Mouse (Mus musculus) heart, postnatal 4 days (tissue): Measurements from ENCODE around the gene Srsf1. TPM values are rescaled to one million over a fixed set of nuclear protein-coding genes. Genes with fewer than 3 reads are reported as not detected.

Source experiments
- DNase-seq: peaks from one replicate; pipeline ENCODE4 v3.0.0; 2021
- total RNA-seq, 2 experiments: library from RNA; stranded (reverse); gene quantifications; 2 replicates each; pipeline ENCODE4 v1.2.3; 2021

Srsf1 gene
- total RNA-seq, result 100 to 1,000 TPM; 207 to 224 TPM

DNA sequence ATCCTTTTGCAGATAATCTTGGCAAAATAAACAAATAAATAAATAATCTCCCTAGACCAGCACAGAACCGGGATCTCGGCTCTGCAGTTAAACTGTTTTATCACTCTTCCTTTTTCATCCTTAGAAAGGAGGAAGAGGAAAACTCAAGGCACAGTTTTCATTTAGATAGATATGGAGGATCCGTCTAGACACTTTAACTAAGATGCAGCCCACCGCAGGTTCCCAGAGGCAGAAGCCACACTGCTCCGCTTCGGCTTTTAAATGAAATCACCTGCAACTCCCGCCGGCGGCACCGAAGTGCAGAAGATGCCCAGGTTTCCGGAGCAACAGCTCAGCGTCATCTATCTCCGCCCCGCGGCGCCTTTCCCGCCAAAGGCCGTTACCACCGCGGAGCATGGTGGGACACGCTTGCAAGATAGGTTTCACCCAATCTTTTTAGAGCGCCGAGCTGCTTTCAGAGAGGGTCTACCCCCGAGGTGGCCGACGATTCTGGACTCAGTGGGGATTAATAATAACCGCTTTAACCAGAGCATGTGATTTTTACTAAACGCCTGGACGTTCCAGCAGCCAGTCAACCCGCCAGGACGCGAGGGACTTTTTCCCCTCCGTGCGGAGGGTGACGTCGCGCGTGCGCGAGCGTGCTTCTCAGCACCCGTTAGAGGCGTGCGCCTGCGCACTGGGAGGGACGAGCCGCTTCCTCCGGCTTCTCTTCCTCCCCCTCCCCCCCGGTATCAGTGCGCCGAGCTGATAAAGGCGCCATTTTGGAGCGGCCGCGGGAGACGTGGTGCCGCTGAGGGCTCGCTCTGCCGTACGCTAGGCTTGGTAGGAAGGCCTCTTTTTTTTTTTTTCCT is at the start of gene Srsf1:
Srsf1 (plus strand) TSS at position 430 of the 851 bp plus-strand sequence.
- peak; percentile 98 for DNase-seq

DNA sequence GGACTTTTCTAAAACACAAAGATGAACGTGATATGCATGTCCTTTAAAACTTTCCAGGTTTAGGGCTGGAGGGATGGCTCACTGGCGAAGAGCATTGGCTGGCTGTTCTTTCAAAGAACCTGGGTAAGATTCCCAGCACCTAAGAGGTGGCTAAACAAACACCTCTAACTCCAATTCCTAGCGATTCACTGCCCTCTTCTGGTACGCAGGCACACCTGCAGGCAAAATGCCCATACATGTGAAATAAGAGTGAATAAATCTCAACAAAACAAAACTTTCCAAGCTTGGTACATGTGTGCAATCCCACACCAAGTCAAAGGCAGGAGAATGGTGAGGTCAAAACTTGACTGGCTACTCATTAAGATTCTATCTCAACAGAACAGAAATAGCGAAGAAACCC is 47.4 kb upstream of the Srsf1 start:
- no peak for DNase-seq

DNA sequence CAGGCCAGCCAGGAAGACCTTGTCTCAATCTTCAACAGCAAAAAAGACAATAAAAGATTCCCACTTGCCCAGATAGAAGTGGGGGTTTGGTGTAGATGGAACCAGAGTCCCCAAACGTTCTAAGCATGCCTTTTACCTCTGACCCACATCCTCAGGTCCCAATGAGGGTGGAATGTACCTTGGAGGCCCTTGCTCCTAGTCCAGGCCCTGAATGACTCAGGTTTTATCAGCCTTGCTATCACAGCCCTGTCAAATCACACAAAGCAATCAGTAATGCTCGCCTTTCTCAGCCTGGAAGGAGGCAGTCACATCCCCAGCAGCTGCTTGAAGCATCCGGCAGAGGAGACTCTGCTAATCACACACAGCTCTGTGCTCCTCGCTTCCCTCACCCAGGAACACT is 44.4 kb upstream of the Srsf1 start:
- DNase-seq, result no peak

DNA sequence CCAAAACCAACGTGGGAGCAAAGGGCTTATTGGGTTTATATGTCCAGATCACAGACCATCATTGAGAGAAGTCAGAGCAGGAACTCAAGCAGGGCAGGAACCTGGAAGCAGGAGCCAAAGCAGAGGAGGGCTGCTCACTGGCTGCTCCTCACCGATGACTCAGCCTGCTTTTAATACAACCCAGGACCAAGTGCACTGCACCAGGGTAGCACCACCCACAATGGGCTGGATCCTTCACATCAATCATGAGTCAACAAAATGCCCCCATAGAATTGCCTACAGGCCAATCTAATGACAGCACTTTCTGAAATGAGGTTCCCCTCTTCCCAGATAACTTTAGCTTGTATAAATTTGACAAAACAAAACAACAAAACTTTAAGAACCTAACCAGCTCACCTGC is 43.0 kb upstream of the Srsf1 start:
- DNase-seq, result no peak

DNA sequence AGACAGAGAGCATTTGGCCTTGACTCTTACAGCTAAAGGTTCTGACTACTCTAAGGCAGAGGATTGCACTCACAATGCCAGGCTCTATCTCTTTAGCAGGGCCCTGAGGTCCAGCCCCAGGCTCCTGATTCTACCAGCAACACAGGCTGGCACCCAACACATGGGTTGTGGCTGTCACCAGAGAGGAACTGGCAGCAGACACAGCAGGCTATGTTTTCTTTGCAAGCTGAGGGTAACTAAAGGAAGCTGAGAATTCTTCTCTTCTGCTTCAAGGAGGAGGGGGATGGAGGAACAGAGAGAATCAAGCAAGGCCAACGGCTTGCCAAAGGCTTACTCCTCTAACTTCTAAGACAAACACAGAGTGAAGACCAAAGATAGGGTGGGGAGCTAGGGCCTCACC is 38.5 kb upstream of the Srsf1 start:
- DNase-seq, result no peak

DNA sequence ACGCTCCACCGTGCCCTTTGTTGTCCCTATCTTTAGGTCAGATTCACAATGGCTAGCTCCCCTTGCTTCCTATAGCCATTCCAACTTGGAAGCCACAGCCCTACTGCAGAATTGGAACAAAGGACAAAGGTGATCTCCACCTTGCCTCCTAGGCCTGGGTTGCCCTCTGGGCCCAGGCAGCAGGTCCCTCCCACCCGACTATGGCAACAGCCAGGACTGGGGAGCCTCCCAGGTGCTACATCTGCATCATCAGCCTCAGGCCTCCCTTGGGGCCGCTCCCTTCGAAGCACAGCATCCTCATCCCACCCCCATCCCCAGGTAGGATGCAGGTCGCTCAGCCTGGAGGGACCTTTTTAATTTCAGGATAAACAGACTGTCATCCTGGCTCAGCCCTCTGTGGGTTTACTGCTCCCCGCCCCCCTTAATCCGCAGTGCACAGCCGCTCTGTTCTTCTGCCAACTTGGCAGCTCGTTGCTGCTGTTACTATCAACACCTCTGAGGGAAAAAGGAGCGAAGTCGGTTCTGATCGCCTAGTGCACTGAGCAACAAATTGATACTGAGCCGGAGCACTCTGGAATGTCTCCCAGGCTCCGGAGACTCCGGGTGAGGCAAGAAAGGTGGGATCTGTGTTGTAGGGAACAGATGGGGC is 37.5 kb upstream of the Srsf1 start:
- DNase-seq, result peak; percentile 64

DNA sequence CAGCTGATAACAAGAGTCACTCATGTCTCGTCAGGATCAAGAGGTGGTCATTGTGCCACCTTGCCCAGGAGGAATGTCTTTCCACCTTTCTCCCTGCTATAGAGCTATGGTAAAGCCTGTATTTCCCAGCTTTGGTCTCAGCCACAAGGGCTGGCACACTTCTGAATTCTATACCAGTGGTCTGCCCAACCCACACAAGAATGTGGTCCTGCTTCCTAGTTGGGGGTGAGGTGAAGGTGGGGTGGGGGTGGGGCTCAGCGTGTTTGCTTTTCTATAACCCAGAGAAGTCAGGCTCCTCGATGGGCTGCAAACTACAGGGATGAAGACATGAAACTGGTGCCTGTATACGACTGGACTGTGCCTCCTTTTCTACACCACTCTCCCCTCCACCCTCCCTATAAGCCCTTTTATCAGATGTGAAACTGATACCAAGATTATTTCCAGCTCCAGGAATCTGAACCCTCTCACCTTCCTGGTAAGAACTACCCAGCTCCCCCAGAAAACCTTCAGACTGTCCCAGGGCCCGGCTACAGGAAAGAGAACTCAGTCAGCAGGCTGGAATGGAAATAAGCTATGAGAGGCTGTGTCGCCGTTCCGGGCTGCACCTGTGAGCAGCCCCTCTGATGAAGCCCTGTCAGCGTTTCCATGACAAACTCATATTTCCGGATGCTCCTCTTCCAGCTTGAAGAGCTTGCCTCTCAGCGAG is 35.8 kb upstream of the Srsf1 start:
- DNase-seq, result no peak

DNA sequence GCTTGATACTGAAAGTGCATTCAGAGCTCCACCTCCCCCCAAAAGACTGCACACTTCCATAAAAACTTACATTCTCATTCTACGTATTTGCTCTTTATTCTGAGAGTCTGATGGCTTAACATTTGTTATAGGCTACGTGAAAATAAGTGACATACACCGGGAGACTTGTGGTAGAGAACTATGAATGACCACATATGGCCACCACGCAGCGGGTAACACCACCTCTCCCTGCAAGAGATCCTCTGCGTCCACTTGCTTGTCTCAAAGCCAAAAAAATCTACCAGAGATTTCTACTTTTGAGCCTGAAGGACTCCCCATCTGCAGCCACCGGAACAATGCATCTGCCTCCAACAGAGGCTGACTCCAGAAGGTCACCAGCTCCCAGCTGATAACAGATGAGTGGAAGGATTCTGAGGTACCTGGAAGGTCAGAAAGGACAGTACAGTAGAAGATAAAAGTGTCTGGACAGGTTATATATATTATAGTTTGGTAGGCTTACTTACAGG is 35.2 kb upstream of the Srsf1 start:
- DNase-seq, result no peak

DNA sequence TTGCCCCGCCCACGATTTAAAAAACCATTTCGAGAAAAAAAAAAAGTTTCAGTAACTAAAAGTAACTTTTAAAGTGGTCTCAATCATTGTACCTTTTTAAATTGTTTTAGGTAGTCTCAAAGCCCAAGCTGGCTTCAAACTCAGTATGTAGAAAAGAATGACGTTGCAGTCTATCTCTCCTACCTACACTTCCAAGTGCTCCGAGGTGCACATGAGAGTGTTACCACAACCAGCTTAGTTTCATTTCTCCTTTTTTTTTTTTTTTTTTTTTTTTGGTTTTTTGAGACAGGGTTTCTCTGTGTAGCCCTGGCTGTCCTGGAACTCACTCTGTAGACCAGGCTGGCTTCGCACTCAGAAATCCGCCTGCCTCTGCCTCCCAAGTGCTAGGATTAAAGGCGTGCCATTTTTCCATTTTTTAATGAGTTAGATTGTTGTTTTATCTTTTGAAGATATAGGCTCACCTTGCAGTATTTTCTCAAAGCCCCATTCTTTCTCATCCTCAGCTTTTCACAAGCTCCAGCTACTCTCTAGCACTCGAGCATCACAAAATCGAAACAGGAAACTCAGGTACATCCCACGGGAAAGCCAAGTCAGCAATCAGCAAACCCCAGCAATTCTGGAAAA is 34.4 kb upstream of the Srsf1 start:
- DNase-seq, result no peak

DNA sequence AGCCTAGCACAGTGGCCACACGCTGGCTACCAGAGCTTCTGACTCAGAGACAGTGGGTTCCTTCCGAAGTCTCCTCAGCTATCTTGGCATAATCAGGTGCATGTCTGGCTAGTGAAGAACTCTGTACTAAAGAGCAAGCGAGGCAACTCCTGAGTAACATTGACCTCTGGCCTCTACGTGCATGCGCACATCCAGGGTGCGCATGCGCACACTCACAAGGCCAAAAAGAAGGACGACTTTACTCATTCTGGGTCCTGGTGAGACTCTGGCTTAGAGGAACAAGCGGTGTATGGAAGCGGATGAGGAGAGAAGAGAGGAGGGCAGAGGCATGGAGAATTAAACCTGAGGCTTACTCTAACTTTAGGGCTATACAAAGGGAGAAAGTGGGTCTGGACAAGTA is 33.5 kb upstream of the Srsf1 start:
- no peak for DNase-seq

DNA sequence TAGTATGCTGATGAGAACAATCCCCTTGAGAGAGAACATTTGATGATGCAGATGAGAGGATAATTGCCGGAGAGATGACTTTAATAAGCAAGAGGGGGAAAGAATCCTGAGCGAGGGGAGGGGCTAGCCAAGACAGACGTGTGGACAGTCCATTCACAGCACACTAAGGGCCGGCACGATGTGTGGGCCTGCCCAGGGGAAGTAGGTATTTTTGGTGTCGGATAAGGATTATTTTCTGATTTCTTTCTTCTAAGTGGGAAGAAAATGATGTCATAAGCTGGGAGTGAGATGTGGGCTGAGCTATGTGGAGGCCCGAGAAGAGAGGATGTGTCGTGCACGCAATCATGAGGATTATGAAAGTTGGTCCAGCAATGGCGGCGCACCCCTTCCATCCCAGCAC is 32.0 kb upstream of the Srsf1 start:
- no peak for DNase-seq

DNA sequence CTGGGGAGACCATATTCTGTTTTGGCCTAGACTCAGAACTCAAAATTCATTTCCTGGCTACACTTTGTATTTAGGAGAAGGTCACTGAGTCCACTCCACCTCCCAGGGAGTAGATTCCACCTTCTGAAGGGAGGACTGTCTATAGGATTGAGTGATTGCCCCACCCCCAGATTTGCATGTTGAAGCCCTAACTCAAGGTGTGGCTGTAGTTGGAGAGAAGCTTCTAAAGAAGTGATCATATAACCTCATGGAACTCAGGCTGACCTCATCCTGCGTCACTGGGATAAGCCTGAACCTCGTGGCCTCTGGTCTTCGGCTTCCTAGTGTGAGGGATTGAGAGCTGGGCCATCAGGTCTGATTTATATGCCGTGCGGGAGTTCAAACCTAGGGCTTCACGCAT is 31.4 kb upstream of the Srsf1 start:
- no peak for DNase-seq

DNA sequence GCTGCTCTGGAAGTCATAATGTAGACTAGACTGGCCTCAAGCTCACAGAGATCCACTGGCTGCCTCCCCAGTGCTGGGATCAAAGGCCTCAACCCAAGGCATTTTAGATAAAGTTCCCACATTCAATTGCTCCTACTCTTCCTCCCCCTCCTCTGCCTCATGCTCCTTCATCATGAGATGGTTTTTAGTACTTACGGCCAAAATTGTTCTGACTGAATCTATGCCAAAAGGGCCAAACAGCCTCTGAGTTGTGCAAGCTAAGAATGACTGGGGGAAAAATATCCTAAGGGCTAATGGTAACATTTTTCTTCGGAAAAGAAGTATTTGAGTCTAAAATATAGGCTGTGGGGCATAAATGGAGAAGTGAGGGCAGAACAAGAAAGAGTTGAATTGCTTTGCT is 23.2 kb upstream of the Srsf1 start:
- no peak for DNase-seq

DNA sequence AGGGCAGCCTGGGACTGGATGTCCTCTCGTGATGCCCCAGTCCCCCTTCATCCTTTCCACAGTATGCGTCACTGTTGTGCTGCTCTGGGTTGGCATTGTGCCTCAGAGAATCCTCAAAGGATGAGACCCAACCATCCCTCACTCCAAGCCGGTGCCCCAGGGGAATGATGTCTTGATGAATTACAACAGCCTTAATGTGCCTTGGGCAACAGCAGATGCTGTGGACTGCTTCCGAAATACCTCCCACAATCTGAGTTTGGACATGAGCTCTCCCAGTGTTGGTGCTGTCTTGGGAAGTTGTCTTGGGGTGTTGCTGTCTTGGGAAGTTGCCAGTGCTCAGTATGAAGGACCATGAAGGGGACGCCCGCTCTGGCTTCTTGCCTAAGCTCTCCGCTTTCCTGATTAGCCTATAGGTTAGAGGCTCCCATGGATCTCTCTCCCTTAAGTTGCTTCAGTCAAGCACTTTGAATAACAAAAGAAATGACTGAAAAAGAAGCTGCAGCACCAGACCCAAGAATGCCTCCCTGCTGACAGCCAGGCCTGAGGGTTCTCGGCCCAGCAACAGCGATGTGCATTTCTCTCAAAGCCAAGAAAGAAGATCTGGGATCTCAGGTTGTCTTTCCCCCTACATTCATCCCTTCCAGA is 19.7 kb upstream of the Srsf1 start:
- DNase-seq, result no peak

DNA sequence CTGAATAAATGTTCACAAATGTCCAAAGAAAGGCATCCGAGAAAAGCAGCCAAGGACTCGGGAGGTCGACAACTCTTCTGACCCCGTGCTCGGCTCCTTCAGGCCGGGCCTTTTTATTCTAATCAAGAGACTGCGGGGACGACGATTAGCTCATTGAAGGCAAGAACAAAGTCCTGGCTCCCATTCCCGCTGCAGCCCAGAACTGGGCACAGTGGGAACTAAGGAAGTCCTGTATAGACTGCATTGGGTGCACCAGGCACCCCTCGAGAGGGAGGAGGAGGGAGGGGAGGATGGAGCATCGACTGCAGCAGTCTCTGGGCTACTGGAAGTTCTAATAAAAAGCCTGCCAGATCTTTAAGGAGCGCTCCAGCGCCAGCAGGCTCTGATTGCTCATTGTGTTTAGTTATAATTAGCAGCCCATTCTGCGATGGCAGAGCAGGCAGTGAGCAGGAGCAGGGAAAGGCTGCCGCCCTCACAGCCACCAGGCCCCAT is 18.9 kb upstream of the Srsf1 start:
- no peak for DNase-seq

DNA sequence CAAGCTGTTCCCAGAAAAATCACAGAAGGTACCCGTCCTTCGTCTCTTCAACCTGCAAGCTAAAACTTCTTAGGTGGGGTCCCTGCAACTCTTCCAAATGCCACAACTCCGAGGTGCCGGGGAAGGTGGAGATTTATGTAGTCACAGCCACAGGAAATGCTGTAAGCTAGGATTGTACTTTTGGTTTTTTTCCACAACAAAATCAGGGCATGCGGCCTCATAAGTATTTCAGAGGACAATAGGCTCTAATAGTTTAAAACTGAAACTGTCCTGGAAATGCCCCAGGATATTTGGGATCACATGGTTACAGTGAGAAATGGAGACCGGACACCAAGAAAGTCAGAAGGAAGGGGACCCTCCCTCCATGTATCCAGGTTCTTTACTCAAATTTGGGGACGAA is 17.0 kb upstream of the Srsf1 start:
- no peak for DNase-seq

DNA sequence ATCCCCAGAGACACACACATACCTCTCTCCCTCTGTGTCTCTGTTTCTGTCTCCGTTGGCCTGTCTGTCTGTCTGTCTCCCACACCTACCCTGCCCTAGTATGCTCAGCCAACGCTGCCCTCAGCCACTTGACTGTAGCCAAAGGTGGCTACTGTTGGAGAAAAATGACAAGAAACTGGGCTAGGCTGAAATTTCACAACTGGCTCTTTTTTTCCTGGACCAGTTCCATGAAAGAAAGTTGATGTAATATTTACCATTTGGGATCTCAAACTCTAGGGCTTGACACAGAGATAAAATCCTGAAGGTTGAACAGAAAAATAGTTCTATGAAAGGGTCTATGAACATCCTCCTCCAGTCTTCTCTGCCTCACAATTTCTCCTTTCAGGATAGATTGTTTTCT is 16.3 kb upstream of the Srsf1 start:
- no peak for DNase-seq

DNA sequence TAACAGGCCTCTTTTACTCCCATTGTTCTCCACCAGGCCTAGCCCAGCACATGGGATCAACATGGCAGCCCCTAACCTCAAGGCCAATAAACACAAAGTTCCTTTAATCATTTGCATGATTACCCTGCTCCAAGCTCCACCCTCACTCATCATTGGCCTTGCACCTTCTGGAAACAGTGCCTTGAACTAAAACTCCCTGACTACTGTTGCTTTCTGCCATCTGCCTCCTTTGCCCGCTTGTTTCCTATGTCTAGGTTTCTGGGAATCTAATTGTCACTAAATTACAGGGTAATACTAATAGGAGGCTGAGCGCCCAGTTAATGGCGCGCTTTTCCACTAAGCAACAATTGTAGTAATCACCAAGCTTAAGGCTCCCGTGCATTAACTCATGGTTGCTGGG is 15.4 kb upstream of the Srsf1 start:
- DNase-seq, result no peak

DNA sequence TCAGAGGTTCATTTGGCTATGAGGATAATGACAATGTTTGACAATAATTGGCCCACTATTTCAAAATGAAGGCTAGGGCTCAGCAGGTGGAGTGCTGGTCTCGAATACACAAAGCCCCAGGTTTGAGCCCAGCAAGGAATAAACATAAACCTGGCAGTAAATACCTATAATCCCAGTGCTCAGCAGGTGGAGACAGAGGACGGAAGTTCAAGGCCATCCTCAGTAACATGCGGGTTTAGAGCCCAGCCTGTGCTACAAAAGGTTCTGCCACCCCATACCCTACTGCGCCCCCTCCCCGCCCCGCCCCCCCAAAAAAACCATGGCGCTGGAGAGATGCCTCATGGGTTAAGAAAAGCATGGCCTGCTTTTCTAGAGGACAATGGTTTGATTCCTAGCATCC is 11.2 kb upstream of the Srsf1 start:
- DNase-seq, result no peak

DNA sequence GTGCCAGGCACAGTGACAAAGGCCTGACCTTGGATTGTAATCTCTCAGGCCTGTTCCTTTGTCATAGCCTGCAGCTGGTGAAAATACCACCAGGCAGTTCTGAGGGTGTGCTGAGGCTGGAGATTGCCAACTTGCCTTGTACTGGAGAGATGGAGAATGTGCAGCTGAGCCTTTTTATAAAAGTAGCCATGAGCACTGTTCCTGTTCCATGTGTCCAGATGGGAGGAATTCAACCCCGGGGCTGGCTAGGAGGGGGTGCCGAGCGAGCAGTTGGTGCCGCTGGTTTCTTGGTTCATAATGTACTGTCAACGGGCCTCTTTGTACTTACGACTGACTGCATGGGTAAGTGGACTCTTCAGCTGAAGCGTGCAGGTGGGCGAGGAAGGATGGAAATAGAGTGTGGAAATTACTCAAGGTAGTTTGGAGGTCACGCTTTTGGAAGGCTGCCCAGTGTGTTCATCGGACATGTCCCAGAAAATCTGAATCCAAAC is 10.4 kb upstream of the Srsf1 start:
- DNase-seq, result peak; percentile 19

DNA sequence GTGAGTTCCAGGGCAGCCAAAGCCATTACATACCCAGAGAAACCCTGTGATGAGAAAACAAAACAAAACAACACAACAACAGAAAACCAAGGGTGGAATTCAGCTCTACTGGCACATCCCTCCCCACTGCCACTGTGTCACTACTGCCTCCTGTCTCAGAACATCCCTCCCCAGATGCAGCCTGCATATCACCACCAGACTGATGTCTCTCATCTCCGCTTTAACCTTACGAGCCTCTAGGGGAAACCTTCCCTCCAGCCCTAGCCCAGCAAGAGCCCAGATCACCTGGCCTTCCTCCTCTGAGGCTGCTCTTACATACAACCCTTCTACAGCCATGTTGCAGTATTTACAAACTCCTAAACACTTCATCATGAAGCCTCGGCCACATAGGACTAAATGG is 9.8 kb upstream of the Srsf1 start:
- no peak for DNase-seq

DNA sequence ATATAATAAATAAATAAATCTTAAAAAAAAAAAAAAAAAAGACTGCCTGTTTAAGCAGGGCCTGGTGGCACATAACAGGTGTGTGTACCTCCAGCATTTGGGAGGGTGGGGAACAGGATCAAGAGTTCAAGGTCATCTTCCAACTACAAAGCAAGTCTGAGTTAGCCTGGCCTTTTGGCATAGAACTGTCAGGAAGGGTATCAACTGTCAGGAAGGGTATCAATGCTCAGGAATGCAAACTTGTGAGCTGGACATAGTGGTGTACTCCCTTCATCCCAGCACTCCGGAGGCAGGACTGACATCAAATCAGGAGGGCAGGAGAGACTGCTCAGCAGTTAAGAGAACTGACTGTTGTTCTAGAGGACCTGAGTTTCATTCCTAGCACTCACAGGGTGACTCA is 8.1 kb upstream of the Srsf1 start:
- DNase-seq, result no peak
